Mouse (Mus musculus) MEL (cell line): ENCODE measurements around the gene Hoxb8. TPM values are rescaled to one million over a fixed set of nuclear protein-coding genes. Genes with fewer than 3 reads are reported as not detected.

Experiments
- DNase-seq: peaks from one replicate; pipeline ENCODE4 v3.0.0; 2011; ENCODE audit warnings: low read depth, low spot score
- H3K27ac ChIP-seq: 2 replicates; pipeline ENCODE4 v1.5.1; 2012; ENCODE audit warnings: low read depth, mild to moderate bottlenecking, control low read depth, low read length, moderate library complexity; ENCODE audit not compliant: control insufficient read depth
- H3K27me3 ChIP-seq, 2 experiments: fragments of 150-350 bp in 1 of 2; sonication (generic) in 1 of 2; 2 replicates each; pipeline ENCODE4 v1.6.1; 2012; ENCODE audit warnings: low read length in 2 of 2, mild to moderate bottlenecking in 2 of 2, improper control_type of control experiment in 1 of 2, moderate library complexity in 1 of 2; ENCODE audit not compliant: insufficient read depth in 2 of 2, control insufficient read depth in 1 of 2
- H3K36me3 ChIP-seq, 2 experiments: 2 replicates each; pipeline ENCODE4 v1.6.1; 2012 to 2014; ENCODE audit warnings: low read length in 2 of 2, improper control_type of control experiment in 1 of 2, inconsistent platforms in 1 of 2, mild to moderate bottlenecking in 1 of 2; ENCODE audit not compliant: insufficient read depth in 2 of 2, control insufficient read depth in 1 of 2
- H3K4me1 ChIP-seq, 2 experiments: fragments of 150-350 bp in 1 of 2; sonication (generic) in 1 of 2; 2 replicates each; pipeline ENCODE4 v1.6.1; 2012; ENCODE audit warnings: low read length in 2 of 2, improper control_type of control experiment in 1 of 2, mild to moderate bottlenecking in 1 of 2; ENCODE audit not compliant: insufficient read depth in 2 of 2, control insufficient read depth in 1 of 2
- H3K4me3 ChIP-seq, 2 experiments: fragments of 150-350 bp in 1 of 2; sonication (generic) in 1 of 2; 2 replicates each; pipeline ENCODE4 v1.5.1; 2012; ENCODE audit warnings: low read depth in 2 of 2, low read length in 2 of 2, mild to moderate bottlenecking in 2 of 2, moderate library complexity in 2 of 2, control low read depth in 1 of 2, improper control_type of control experiment in 1 of 2; ENCODE audit not compliant: control insufficient read depth in 1 of 2, insufficient read depth in 1 of 2
- H3K79me2 ChIP-seq: 2 replicates; pipeline ENCODE4 v1.6.1; 2012; ENCODE audit warnings: mild to moderate bottlenecking, low read length, moderate library complexity; ENCODE audit not compliant: control insufficient read depth, poor library complexity, insufficient read depth
- H3K9ac ChIP-seq: 2 replicates; pipeline ENCODE4 v1.6.1; 2012; ENCODE audit warnings: low read depth, mild to moderate bottlenecking, control low read depth, low read length, moderate library complexity; ENCODE audit not compliant: control insufficient read depth, poor library complexity, severe bottlenecking
- H3K9me3 ChIP-seq: fragments of 150-350 bp; sonication (generic); replicated peaks from 2 replicates; pipeline ENCODE4 v1.6.1; 2012; ENCODE audit warnings: mild to moderate bottlenecking, low read length, improper control_type of control experiment, moderate library complexity; ENCODE audit not compliant: insufficient read depth
- BHLHE40 ChIP-seq: IDR thresholded peaks from 2 replicates; pipeline ENCODE4 v1.6.1; 2012; ENCODE audit warnings: low read depth, mild to moderate bottlenecking, inconsistent platforms, low read length, improper control_type of control experiment, borderline replicate concordance
- CHD2 ChIP-seq: IDR thresholded peaks from 2 replicates; pipeline ENCODE4 v1.6.1; 2011; ENCODE audit warnings: low read length, improper control_type of control experiment
- E2F4 ChIP-seq: IDR thresholded peaks from 2 replicates; pipeline ENCODE4 v1.6.1; 2011; ENCODE audit warnings: low read depth, low read length, improper control_type of control experiment, borderline replicate concordance
- ELF1 ChIP-seq: IDR thresholded peaks from 2 replicates; pipeline ENCODE4 v1.6.1; 2014; ENCODE audit warnings: low read depth, mild to moderate bottlenecking, inconsistent platforms, low read length, improper control_type of control experiment, moderate library complexity
- EP300 ChIP-seq, 2 experiments: IDR thresholded peaks; 2 replicates each; pipeline ENCODE4 v1.6.1; 2011; ENCODE audit warnings: improper control_type of control experiment in 2 of 2, low read length in 2 of 2, low read depth in 1 of 2, mild to moderate bottlenecking in 1 of 2
- GATA1 ChIP-seq: IDR thresholded peaks from 2 replicates; pipeline ENCODE4 v1.6.1; 2011; ENCODE audit warnings: low read depth, low read length, improper control_type of control experiment
- HCFC1 ChIP-seq: IDR thresholded peaks from 2 replicates; pipeline ENCODE4 v1.6.1; 2012; ENCODE audit warnings: low read depth, mild to moderate bottlenecking, inconsistent platforms, low read length, improper control_type of control experiment, moderate library complexity
- JUND ChIP-seq: IDR thresholded peaks from 2 replicates; pipeline ENCODE4 v1.6.1; 2011; ENCODE audit warnings: low read depth, mild to moderate bottlenecking, improper control_type of control experiment, low read length
- KAT2A ChIP-seq: conservative IDR thresholded peaks from 2 replicates; pipeline ENCODE4 v1.6.1; 2012; ENCODE audit warnings: low read depth, low read length, improper control_type of control experiment, inconsistent platforms
- MAZ ChIP-seq: IDR thresholded peaks from 2 replicates; pipeline ENCODE4 v1.6.1; 2012; ENCODE audit warnings: low read depth, mild to moderate bottlenecking, inconsistent platforms, low read length, improper control_type of control experiment
- MEF2A ChIP-seq: IDR thresholded peaks from 2 replicates; pipeline ENCODE4 v1.6.1; 2014; ENCODE audit warnings: low read depth, mild to moderate bottlenecking, inconsistent platforms, low read length, improper control_type of control experiment; ENCODE audit not compliant: poor library complexity, insufficient replicate concordance, severe bottlenecking; ENCODE audit errors: extremely low read depth
- MXI1 ChIP-seq: IDR thresholded peaks from 2 replicates; pipeline ENCODE4 v1.6.1; 2011; ENCODE audit warnings: mild to moderate bottlenecking, low read depth, low read length, improper control_type of control experiment
- MYB ChIP-seq: IDR thresholded peaks from 2 replicates; pipeline ENCODE4 v1.6.1; 2011; ENCODE audit warnings: mild to moderate bottlenecking, low read depth, low read length, improper control_type of control experiment
- MYC ChIP-seq: IDR thresholded peaks from 2 replicates; pipeline ENCODE4 v1.6.1; 2011; ENCODE audit warnings: low read depth, mild to moderate bottlenecking, low read length, improper control_type of control experiment, moderate library complexity
- NRF1 ChIP-seq: IDR thresholded peaks from 2 replicates; pipeline ENCODE4 v1.6.1; 2014; ENCODE audit warnings: low read depth, mild to moderate bottlenecking, inconsistent platforms, low read length, improper control_type of control experiment, moderate library complexity; ENCODE audit not compliant: poor library complexity, insufficient read depth, severe bottlenecking
- POLR2A ChIP-seq, 2 experiments: IDR thresholded peaks; 2 replicates each; pipeline ENCODE4 v1.6.1; 2011 to 2012; ENCODE audit warnings: low read length in 2 of 2, mild to moderate bottlenecking in 2 of 2, control low read depth in 1 of 2, improper control_type of control experiment in 1 of 2, low read depth in 1 of 2, moderate library complexity in 1 of 2; ENCODE audit not compliant: control insufficient read depth in 1 of 2, insufficient read depth in 1 of 2, poor library complexity in 1 of 2
- POLR2AphosphoS2 ChIP-seq: IDR thresholded peaks from 2 replicates; pipeline ENCODE4 v1.6.1; 2011; ENCODE audit warnings: low read length, improper control_type of control experiment
- RAD21 ChIP-seq: IDR thresholded peaks from 2 replicates; pipeline ENCODE4 v1.6.1; 2011; ENCODE audit warnings: mild to moderate bottlenecking, low read depth, low read length, improper control_type of control experiment
- TAL1 ChIP-seq: IDR thresholded peaks from 2 replicates; pipeline ENCODE4 v1.6.1; 2012; ENCODE audit warnings: mild to moderate bottlenecking, inconsistent platforms, low read length, moderate library complexity, mixed read lengths
- TCF12 ChIP-seq: IDR thresholded peaks from 2 replicates; pipeline ENCODE4 v1.6.1; 2014; ENCODE audit warnings: low read depth, mild to moderate bottlenecking, inconsistent platforms, low read length, improper control_type of control experiment, moderate library complexity
- USF1 ChIP-seq: IDR thresholded peaks from 2 replicates; pipeline ENCODE4 v1.6.1; 2014; ENCODE audit warnings: low read depth, mild to moderate bottlenecking, inconsistent platforms, low read length, improper control_type of control experiment, moderate library complexity
- ZNF384 ChIP-seq: IDR thresholded peaks from 2 replicates; pipeline ENCODE4 v1.6.1; 2012; ENCODE audit warnings: low read depth, mild to moderate bottlenecking, inconsistent platforms, low read length, improper control_type of control experiment
- polyA plus RNA-seq, 2 experiments: library from polyadenylated mRNA; stranded (reverse) in 1 of 2; unstranded in 1 of 2; fragments of >175 nt in 1 of 2; fragments of >200 nt in 1 of 2; gene quantifications; 2 replicates each; pipeline versions ENCODE4 v1.2.1 to v1.2.4; 2012; ENCODE audit warnings: low replicate concordance in 2 of 2, low read depth in 1 of 2; ENCODE audit not compliant: insufficient read length in 2 of 2, insufficient read depth in 1 of 2, missing spikeins in 1 of 2
- total RNA-seq: library from RNA; depleted of rRNA; stranded (reverse); fragments of 300-350 nt; gene quantifications from 2 replicates; pipeline ENCODE4 v1.2.3, GENCODE M21; 2012

Hoxb8 gene
- total and polyA plus RNA-seq, 3 experiments: not detected

DNA sequence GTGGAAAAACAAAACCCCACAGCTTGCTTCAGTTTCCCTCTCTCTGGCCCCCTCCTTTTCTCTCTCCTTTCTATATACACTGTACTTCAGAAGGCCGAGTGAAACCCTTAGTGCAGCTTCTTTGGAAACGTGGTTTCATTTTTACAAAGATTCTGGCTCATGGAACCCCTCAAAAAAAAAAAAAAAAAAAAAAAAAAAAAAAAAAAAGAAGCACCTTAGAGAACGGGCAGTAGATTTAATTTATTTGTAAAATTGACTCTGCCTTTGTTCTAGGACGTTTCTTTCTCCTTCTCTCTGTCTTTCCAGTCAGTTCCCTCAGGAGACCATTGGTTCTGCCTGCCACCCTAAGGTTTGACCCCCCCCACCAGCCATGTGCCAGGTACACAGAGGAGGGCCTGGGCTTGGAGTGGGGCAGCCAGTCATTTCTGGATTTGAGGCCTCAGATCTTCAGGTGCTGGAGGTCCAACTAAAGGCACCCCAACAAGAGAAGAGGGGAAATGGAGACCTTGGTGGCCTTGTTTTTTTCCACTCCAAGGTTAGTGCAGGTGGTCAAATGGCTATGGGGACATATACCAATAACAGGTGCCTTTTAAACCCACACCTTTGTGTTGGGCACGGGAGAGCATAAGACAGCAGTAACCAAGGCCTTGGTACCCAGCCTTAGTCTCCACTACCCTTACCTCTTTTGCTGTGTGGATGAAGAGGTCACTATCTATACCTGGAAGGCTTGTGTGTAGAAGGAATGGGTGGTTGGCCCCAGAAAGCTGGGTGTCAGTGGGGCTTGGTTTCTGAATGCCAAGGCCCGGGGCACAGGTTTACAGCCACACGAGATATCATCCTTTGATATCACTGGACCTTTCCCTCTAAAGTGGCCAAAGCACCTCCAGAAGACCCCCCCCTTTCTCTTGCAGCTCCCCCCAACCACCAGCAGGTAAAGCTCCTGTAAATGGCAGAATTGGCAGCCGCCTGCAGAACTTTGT lies 1.0 kb upstream of the Hoxb8 start:
- no peaks in the 10 kb centered on the region for H3K4me1 ChIP-seq
- H3K27ac ChIP-seq: no peak overlapping the region
- no peaks in the 10 kb centered on the region for H3K79me2 ChIP-seq
- H3K36me3 ChIP-seq: no peaks in the 10 kb centered on the region
- no peak overlapping the region for H3K9ac ChIP-seq
- H3K9me3 ChIP-seq: no peaks in the 10 kb centered on the region
- DNase-seq: no peak
- TF ChIP-seq KAT2A (no peak), CHD2 (no peak), HCFC1 (no peak), POLR2A (IDR thresholded peaks at IDR 0.05; ENCODE audit: control insufficient read depth in 1 of 2, insufficient read depth in 1 of 2, low read depth in 1 of 2, low read length in 2 of 2, poor library complexity in 1 of 2) (no peak), MAZ (no peak), ZNF384 (peak; percentile 26; the same call in 1 of the 2 replicates), GATA1 (no peak)
- H3K4me3 ChIP-seq: no peak overlapping the region
- peaks cover 2 to 8% of the 10 kb centered on the region in 2 experiments for H3K27me3 ChIP-seq

DNA sequence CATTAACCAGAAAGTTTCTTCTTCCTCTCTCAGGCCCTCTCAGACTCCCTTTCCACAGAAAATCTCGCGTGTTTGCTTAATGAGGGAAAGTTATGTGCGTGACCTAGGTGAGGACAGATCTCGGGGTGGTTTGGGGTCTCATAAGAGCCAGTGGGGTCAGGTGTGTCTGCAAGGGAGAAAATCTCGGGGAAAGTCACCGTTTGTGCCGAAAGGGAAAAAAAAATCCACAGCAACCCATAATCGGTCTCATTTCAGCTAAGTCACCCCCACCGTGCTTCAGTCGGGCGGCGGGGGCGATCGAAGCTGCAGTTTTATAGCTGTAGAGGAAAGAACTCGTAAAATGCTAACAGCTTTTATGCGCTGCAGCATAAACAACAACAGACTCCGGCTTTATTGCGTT lies 309 bp upstream of the Hoxb8 start:
- DNase-seq: no peak

DNA sequence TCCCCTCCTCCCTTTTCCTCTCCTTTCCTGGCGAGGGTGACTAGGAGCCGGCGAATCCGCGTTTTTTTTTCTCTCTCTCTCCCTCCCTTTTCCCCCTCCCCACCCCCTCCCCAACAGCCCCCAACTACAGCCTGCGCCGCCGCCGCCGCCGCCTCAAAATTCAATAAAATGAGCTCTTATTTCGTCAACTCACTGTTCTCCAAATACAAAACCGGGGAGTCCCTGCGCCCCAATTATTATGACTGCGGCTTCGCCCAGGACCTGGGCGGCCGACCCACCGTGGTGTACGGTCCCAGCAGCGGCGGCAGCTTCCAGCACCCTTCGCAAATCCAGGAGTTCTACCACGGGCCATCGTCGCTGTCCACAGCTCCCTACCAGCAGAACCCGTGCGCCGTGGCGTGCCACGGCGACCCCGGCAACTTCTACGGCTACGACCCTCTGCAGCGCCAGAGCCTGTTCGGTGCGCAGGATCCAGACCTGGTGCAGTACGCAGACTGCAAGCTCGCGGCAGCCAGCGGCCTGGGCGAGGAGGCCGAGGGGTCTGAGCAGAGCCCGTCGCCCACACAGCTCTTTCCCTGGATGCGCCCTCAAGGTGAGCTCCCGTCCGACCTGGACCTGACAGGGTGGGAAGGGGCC lies 1.2 kb downstream of the Hoxb8 start:
- TF ChIP-seq POLR2AphosphoS2 (no peak), GATA1 (no peak), MEF2A (no peak), BHLHE40 (no peak), TAL1 (no peak), E2F4 (no peak), POLR2A (IDR thresholded peaks at IDR 0.05; ENCODE audit: control insufficient read depth in 1 of 2, insufficient read depth in 1 of 2, low read depth in 1 of 2, low read length in 2 of 2, poor library complexity in 1 of 2) (no peak), TCF12 (no peak), MXI1 (no peak), NRF1 (no peak), RAD21 (no peak), HCFC1 (no peak), JUND (no peak), EP300 (IDR thresholded peaks at IDR 0.05; ENCODE audit: low read depth in 1 of 2, low read length in 2 of 2) (no peak), USF1 (no peak), MYC (no peak), ELF1 (no peak)
- DNase-seq: no peak
- Histone ChIP-seq H3K27ac (no peak overlapping the region), H3K36me3 (no peaks in the 10 kb centered on the region), H3K27me3 (peaks cover 2 to 7% of the 10 kb centered on the region in 2 experiments), H3K9me3 (no peaks in the 10 kb centered on the region), H3K4me3 (no peak overlapping the region), H3K9ac (no peak overlapping the region), H3K79me2 (no peaks in the 10 kb centered on the region), H3K4me1 (no peaks in the 10 kb centered on the region)

More for the DNA sequence above, 309 bp upstream of the Hoxb8 start:
- Histone ChIP-seq H3K4me3 (no peak overlapping the region), H3K4me1 (no peaks in the 10 kb centered on the region), H3K27me3 (peaks cover 2 to 8% of the 10 kb centered on the region in 2 experiments), H3K36me3 (no peaks in the 10 kb centered on the region), H3K27ac (no peak overlapping the region), H3K79me2 (no peaks in the 10 kb centered on the region)
- TF ChIP-seq ZNF384 (no peak), MYB (no peak), MEF2A (no peak), E2F4 (no peak)
- TF ChIP-seq, all 39 proteins: peak for 0
- Histone ChIP-seq H3K9me3 (no peaks in the 10 kb centered on the region), H3K9ac (no peak overlapping the region)
